Mouse (Mus musculus) bone marrow macrophage, adult 2 months (primary cell): Measurements from ENCODE around the gene Ric1. TPM values are rescaled to one million over a fixed set of nuclear protein-coding genes. Genes with fewer than 3 reads are reported as not detected.
"Not testable (repeated sequence)": the region's sequence is repeated elsewhere in the genome, so short reads cannot be mapped to it uniquely, and the experiment has no call there.

Experiments
- H3K27ac ChIP-seq: 2 replicates; pipeline ENCODE4 v1.5.1; 2012; ENCODE audit warnings: low read depth, low read length; ENCODE audit not compliant: insufficient read depth
- H3K4me1 ChIP-seq: 2 replicates; pipeline ENCODE4 v1.6.1; 2012; ENCODE audit warnings: low read length; ENCODE audit not compliant: control insufficient read depth, insufficient read depth
- H3K4me3 ChIP-seq: 2 replicates; pipeline ENCODE4 v1.5.1; 2012; ENCODE audit warnings: mild to moderate bottlenecking, low read length, moderate library complexity; ENCODE audit not compliant: insufficient read depth
- CTCF ChIP-seq: IDR thresholded peaks from 2 replicates; pipeline ENCODE4 v1.5.1; 2012; ENCODE audit warnings: low read depth, mild to moderate bottlenecking, low read length, moderate library complexity
- POLR2A ChIP-seq: IDR thresholded peaks from 2 replicates; pipeline ENCODE4 v1.6.1; 2012; ENCODE audit warnings: mild to moderate bottlenecking, low read depth, low read length, borderline replicate concordance
- polyA plus RNA-seq: library from polyadenylated mRNA; stranded (reverse); fragments of >200 nt; gene quantifications from 2 replicates; pipeline ENCODE4 v1.2.4, GENCODE M21; 2012; ENCODE audit not compliant: missing spikeins, insufficient read depth, insufficient read length

Gene Ric1
- polyA plus RNA-seq, 1 experiment = 23.1 TPM

DNA sequence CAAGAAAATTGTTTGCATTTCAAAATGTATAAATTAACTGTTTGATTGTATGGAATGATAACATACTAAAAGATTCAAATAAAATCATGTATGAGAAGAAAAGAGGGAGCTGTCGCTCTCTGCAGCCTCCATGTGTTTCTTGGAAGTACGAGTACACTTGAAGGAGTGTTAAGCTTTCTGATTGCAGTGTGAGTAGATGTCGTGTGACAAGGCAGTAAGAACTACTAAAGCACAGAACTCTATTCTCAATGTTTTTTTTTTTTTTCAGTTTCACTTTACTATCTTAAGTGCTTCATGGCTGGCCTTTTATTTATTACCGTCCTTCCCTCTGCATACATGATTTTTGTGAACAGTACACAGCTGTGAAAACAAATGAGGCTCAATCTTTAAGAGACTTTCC is 40.1 kb downstream of the Ric1 start:
- Histone ChIP-seq H3K4me3 (no peak overlapping the region), H3K4me1 (no peaks in the 10 kb centered on the region), H3K27ac (no peak overlapping the region)
- no peak for TF ChIP-seq CTCF
- TF ChIP-seq POLR2A = no peak

DNA sequence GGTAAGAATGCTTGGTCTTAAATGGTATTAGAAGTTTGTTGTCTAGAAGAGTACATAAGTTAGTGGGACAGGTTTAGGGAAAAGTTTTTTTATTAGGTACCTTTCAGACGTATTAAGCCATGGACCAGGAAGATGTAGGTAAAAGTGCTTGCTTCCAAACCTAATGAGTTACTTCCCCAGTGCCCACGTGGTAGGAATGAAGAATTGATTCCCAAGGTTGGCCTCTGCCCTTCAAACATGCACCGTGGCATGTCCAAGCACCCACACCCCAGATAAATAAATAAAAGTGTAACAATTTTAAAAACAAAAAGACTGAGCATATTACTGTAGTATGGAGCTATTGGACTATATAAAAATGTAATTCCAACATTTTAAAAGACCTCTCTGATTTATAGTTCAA is 40.5 kb downstream of the Ric1 start:
- no peak for TF ChIP-seq CTCF
- no peak for TF ChIP-seq POLR2A
- H3K27ac ChIP-seq = no peak overlapping the region

DNA sequence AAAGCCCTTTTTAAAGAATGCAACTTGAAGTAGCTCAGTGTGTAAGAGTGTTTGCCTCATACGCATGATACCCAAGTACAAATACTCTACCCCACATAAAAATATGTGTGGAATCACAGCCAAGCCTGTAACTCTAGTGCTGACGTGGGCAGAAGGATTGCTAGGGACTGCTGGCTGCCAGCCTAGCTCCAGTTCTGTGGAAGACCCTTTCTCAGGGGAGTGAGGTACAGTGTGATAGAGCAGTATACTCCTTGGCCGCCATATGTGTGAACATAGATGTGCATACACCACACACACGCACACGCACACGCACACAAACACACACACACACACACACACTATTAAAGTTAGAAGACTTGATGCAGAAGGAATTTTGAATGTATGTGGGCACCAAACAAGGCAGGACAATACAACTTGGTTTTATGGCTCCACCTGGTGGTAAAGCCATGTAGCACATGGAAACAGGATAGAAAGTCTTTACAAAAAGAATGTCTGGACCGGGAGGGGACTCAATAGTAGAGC is 41.2 kb downstream of the Ric1 start:
- no peak overlapping the region for H3K27ac ChIP-seq
- H3K4me3 ChIP-seq = no peak overlapping the region
- no peaks in the 10 kb centered on the region for H3K4me1 ChIP-seq
- TF ChIP-seq POLR2A = no peak
- no peak for TF ChIP-seq CTCF

More for the DNA sequence above, 40.5 kb downstream of the Ric1 start:
- Histone ChIP-seq H3K4me1 (no peaks in the 10 kb centered on the region), H3K4me3 (no peak overlapping the region)

DNA sequence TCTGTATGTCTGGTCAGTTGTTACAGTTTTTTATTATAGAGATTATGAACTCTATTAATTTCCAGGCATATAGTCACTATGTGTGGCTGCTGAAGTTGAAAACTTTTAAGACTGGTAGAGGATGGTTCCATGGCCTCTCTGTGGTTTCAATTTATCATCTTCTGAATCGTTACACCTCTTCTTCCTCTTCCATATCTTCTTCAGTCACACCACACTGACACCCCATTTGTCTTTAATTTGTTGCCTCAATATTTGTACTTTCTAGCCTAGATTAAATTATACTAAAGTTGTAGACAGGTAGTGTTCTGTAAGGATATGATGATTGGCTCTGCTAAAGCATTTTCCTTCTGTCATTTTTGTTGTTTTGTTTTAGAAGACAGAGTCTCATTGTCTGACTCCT is 44.4 kb downstream of the Ric1 start:
- H3K27ac ChIP-seq = no peak overlapping the region
- TF ChIP-seq POLR2A (no peak), CTCF (no peak)
- H3K4me3 ChIP-seq = no peak overlapping the region
- H3K4me1 ChIP-seq = peaks cover 5% of the 10 kb centered on the region

DNA sequence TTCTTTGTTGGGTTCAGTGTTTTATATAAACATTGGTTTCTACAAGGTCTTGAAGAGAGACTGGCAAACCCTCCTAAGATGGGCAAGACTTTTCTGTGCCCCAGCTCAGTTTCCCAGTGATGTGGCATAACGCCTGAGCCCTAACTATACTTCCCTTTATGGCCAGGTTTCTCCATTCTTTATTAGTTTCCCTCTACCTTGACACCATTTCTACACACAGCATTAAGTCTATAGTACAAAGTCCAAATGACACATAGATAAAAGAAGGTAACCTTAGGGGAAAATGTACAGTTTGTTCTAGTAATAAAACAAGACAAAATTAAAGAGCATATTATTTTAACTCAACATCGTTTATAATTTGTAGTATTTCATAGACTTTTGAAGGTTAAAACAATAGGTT is 60.4 kb downstream of the Ric1 start:
- no peak overlapping the region for H3K27ac ChIP-seq
- no peak for TF ChIP-seq CTCF
- no peaks in the 10 kb centered on the region for H3K4me1 ChIP-seq
- no peak overlapping the region for H3K4me3 ChIP-seq

DNA sequence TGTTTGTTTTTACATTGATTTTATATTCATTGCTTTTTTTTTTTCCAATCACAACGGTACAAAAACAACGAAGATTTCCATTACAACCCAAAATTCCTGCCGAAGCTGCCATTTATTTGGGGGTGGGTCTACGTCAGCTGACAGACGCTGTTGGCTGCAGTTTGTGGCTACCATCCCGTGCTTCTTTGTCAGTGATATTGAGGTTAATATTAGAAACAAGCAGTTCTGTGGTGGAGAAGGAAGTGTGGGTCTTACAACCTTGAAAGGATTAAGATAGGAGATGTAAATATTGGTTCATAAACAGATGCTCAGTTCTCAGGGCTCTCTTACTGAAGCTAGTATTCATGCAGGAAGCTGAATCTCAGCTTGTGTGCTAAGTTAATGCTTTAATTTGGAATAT is 61.7 kb downstream of the Ric1 start:
- TF ChIP-seq CTCF = no peak
- TF ChIP-seq POLR2A = no peak
- Histone ChIP-seq H3K4me3 (no peak overlapping the region), H3K27ac (no peak overlapping the region), H3K4me1 (no peaks in the 10 kb centered on the region)

DNA sequence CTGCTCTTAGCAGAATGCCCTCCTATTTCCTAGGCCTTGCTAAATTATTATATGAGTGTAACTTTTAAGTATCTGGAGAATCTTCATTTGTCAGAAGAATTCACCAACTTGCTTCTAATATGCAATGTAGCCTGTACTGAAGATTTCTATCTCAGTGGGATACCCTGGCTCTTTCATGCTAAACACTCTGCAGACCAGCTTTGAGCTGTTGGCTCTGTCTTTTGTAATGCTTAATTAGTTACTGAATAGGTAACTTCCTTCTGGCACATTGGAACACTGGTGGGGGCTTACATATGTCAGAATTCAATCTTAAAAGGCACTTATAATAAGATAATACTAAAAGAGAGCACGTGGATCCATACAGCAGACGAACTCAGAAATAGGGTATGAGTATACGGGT is 71.7 kb downstream of the Ric1 start:
- H3K4me3 ChIP-seq, H3K27ac ChIP-seq, H3K4me1 ChIP-seq: not testable (repeated sequence)

DNA sequence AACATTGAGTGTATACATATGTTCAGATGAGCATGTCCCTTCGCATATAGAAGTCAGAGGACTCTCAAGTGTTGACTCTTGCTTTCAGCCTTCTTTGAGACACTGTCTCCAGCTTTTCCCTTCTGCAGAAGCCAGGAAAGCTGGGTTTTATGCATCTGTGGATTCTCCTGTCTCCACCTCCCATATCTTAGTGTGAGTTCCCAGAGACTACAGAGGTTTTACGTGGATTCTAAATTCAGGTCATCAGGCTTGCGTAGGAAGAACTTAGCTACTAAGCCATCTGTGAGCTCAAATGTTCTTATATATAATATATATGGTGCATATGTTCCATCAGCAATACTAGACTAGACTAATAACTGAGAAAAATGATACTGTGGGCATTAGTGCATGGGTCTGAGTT is 74.2 kb downstream of the Ric1 start:
- H3K27ac ChIP-seq = no peak overlapping the region
- H3K4me3 ChIP-seq = no peak overlapping the region
- no peaks in the 10 kb centered on the region for H3K4me1 ChIP-seq
- no peak for TF ChIP-seq CTCF
- no peak for TF ChIP-seq POLR2A

DNA sequence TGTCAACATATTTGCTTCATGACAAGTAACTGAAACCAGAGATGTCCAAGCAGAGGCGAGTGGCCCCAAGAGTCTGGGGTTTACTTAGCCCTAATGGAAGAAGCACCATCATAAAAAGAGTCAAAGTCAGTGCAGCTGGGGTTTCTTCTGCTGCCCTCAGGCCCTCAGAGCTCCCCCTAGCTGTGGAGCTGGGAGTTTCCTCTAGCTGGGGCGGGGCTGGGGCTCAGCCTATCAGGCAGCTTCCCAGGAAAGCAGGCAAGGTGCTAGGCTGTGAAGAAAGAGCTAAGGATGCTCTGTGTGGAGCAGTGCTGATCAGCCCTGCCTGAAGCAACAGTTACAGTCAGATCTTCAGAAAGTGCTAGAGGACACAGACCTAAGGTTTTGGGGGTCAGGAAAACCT is 74.9 kb downstream of the Ric1 start:
- no peak overlapping the region for H3K4me3 ChIP-seq
- H3K4me1 ChIP-seq = no peaks in the 10 kb centered on the region
- H3K27ac ChIP-seq = no peak overlapping the region
- TF ChIP-seq POLR2A = no peak
- TF ChIP-seq CTCF = peak; percentile 43

DNA sequence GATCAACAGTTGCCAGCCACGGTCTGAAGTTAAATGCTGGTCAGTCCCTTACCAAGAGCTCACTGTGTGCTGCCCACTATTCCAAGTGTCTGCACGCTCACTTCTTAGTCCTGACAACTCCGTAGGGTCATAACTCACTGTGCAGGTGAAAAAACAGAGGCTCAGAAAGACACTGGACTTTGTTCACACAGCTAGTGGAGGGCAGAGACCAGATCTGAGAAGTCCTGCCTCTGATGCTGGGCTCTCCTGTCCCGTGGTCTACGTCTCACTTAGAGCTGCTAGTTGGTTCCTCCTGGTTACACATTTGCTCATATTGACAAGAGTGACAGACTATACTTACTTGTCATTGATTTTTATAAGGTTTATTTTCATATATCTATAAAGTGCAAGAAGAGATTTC is 76.9 kb downstream of the Ric1 start:
- no peak overlapping the region for H3K27ac ChIP-seq
- no peaks in the 10 kb centered on the region for H3K4me1 ChIP-seq
- no peak overlapping the region for H3K4me3 ChIP-seq
- TF ChIP-seq POLR2A (no peak), CTCF (no peak)
